ENCODE assay signal across 27 mouse cellular contexts in genomic region chr7:83652498-83652897, GRCm38 (mm10). TPM values are rescaled to one million over a fixed set of nuclear protein-coding genes. Genes with fewer than 3 reads are reported as not detected.
DNase-seq lines count a peak whose midpoint lies in the region; ATAC-seq and TF ChIP-seq lines count a peak whose summit lies in the region.
"Had no signal": no experiment of that assay in that cellular context is flagged by ENCODE, and none has a peak within 500 bp of the region (broad histone marks: within the 10 kb centered on the region; RNA-seq: fewer than 3 reads in every experiment).

No protein-coding gene starts in this region.

- no peak for TF ChIP-seq CTCF in bone marrow, adult 2 months (IDR thresholded peaks at IDR 0.05; ENCODE audit: control insufficient read depth, insufficient read depth, low read length)
- TF ChIP-seq CTCF in small intestine, adult 2 months (IDR thresholded peaks at IDR 0.05; ENCODE audit: extremely low read depth, insufficient read length, insufficient replicate concordance, low read depth, low read length) = no peak

- H3K27me3 ChIP-seq in liver, embryonic 15.5 days = no peaks in the 10 kb centered on the region
- H3K27me3 ChIP-seq in liver, embryonic 12.5 days (replicated peaks) = no peaks in the 10 kb centered on the region
- no peaks in the 10 kb centered on the region for H3K27me3 ChIP-seq in small intestine, adult 2 months (ENCODE audit: control insufficient read depth, insufficient read depth, low read length)
- H3K27me3 ChIP-seq: embryonic facial prominence, embryonic 12.5 days; kidney, embryonic 15.5 days; limb, embryonic 15.5 days; lung, embryonic 15.5 days; midbrain, embryonic 13.5 days; neural tube, embryonic 13.5 days; Patski had no signal

- peak; percentile 49 for DNase-seq in CD4-positive, CD25-positive, alpha-beta regulatory T cell, adult 2 months (ENCODE audit: low read depth, low spot score)
- DNase-seq in lung, adult 18-20 months = no peak
- DNase-seq: adrenal gland, adult 2 months; cerebellum, adult 18-20 months; cerebellum, postnatal 14 days; kidney, adult 11 months; left cerebral cortex, postnatal 4 days; lung, postnatal 36 days; retina, postnatal 1 day; right cerebral cortex, postnatal 25 days; thymus, postnatal 14 days had no signal

- ATAC-seq in CD4-positive, CD25-positive, alpha-beta regulatory T cell, adult 4 months = no peak
- ATAC-seq in liver, embryonic 15.5 days (ENCODE audit: insufficient read depth) = no peak
- ATAC-seq in liver, embryonic 12.5 days = no peak
- ATAC-seq: hindbrain, postnatal 0 days; midbrain, embryonic 13.5 days; Patski had no signal

- no peaks in the 10 kb centered on the region for H3K9me3 ChIP-seq in liver, embryonic 15.5 days (replicated peaks)
- no peaks in the 10 kb centered on the region for H3K9me3 ChIP-seq in liver, embryonic 12.5 days (replicated peaks)
- H3K9me3 ChIP-seq: embryonic facial prominence, embryonic 12.5 days; G1E; heart, embryonic 10.5 days; kidney, embryonic 15.5 days; limb, embryonic 15.5 days; lung, embryonic 15.5 days; midbrain, embryonic 13.5 days; neural tube, embryonic 13.5 days had no signal

- TF ChIP-seq POLR2A in bone marrow, adult 2 months (IDR thresholded peaks at IDR 0.05; ENCODE audit: borderline replicate concordance, control insufficient read depth, low read depth, low read length) = no peak
- no peak for TF ChIP-seq POLR2A in small intestine, adult 2 months (IDR thresholded peaks at IDR 0.05; ENCODE audit: low read depth, low read length)

- no peak overlapping the region for H3K4me3 ChIP-seq in liver, embryonic 15.5 days (replicated peaks)
- H3K4me3 ChIP-seq in liver, embryonic 12.5 days = no peak overlapping the region
- H3K4me3 ChIP-seq in bone marrow, adult 2 months (replicated peaks; ENCODE audit: control insufficient read depth, low read depth, low read length) = peak overlapping the region; percentile 35
- peak overlapping the region; percentile 31 for H3K4me3 ChIP-seq in small intestine, adult 2 months (ENCODE audit: low read depth, low read length)
- H3K4me3 ChIP-seq: embryonic facial prominence, embryonic 12.5 days; heart, embryonic 10.5 days; kidney, embryonic 15.5 days; limb, embryonic 15.5 days; lung, embryonic 15.5 days; megakaryocyte, embryonic 14.5 days; midbrain, embryonic 13.5 days; neural tube, embryonic 13.5 days had no signal

- H3K4me2 ChIP-seq in liver, embryonic 15.5 days = peak overlapping the region; percentile 34; the same call in 1 of the 2 replicates
- H3K4me2 ChIP-seq in liver, embryonic 12.5 days = no peak overlapping the region
- H3K4me2 ChIP-seq: embryonic facial prominence, embryonic 12.5 days; kidney, embryonic 15.5 days; limb, embryonic 15.5 days; lung, embryonic 15.5 days; midbrain, embryonic 13.5 days; neural tube, embryonic 13.5 days had no signal

- WGBS in liver, embryonic 15.5 days (ENCODE audit: insufficient replicate concordance) = 55% methylated on average over 5 of the region's 5 CpGs
- WGBS in liver, embryonic 12.5 days (ENCODE audit: insufficient replicate concordance) = 77% methylated on average over 5 of the region's 5 CpGs
- 39% methylated on average over 5 of the region's 5 CpGs for WGBS in bone marrow, adult 2 months
- WGBS in small intestine, adult 2 months = 89% methylated on average over 5 of the region's 5 CpGs

- H3K4me1 ChIP-seq in liver, embryonic 15.5 days (replicated peaks) = peaks cover 4% of the 10 kb centered on the region; the same call in 1 of the 2 replicates
- peaks cover 6% of the 10 kb centered on the region; the same call in 1 of the 2 replicates for H3K4me1 ChIP-seq in liver, embryonic 12.5 days
- peaks cover 14% of the 10 kb centered on the region for H3K4me1 ChIP-seq in bone marrow, adult 2 months (ENCODE audit: control insufficient read depth, insufficient read depth, low read length)
- H3K4me1 ChIP-seq in small intestine, adult 2 months (ENCODE audit: control insufficient read depth, insufficient read depth, insufficient read length, low read length) = no peaks in the 10 kb centered on the region; the same call in 1 of the 2 replicates
- H3K4me1 ChIP-seq: embryonic facial prominence, embryonic 12.5 days; heart, embryonic 10.5 days; kidney, embryonic 15.5 days; limb, embryonic 15.5 days; midbrain, embryonic 13.5 days; neural tube, embryonic 13.5 days had no signal

- H3K36me3 ChIP-seq in liver, embryonic 15.5 days (replicated peaks) = no peaks in the 10 kb centered on the region
- no peaks in the 10 kb centered on the region for H3K36me3 ChIP-seq in liver, embryonic 12.5 days
- H3K36me3 ChIP-seq in small intestine, adult 2 months (ENCODE audit: control insufficient read depth, insufficient read depth, low read length) = peaks cover 2% of the 10 kb centered on the region; the same call in 1 of the 2 replicates
- H3K36me3 ChIP-seq: embryonic facial prominence, embryonic 12.5 days; G1E; heart, embryonic 10.5 days; kidney, embryonic 15.5 days; lung, embryonic 15.5 days; midbrain, embryonic 13.5 days; neural tube, embryonic 13.5 days had no signal

- H3K27ac ChIP-seq in liver, embryonic 15.5 days (replicated peaks) = no peak overlapping the region
- no peak overlapping the region for H3K27ac ChIP-seq in liver, embryonic 12.5 days
- H3K27ac ChIP-seq in bone marrow, adult 2 months (ENCODE audit: control insufficient read depth, insufficient read depth, low read depth, low read length, poor library complexity) = peak overlapping the region; percentile 67
- H3K27ac ChIP-seq in small intestine, adult 2 months (ENCODE audit: insufficient read depth, low read depth, low read length) = 0 out of 2 replicates have a peak overlapping the region, but pooled peaks have one; percentile 29
- H3K27ac ChIP-seq: embryonic facial prominence, embryonic 12.5 days; heart, embryonic 10.5 days; hindbrain, postnatal 0 days; kidney, embryonic 15.5 days; limb, embryonic 15.5 days; lung, embryonic 15.5 days; midbrain, embryonic 13.5 days; neural tube, embryonic 13.5 days had no signal

- no peak overlapping the region for H3K9ac ChIP-seq in liver, embryonic 15.5 days
- H3K9ac ChIP-seq in liver, embryonic 12.5 days = no peak overlapping the region
- H3K9ac ChIP-seq: embryonic facial prominence, embryonic 12.5 days; kidney, embryonic 15.5 days; limb, embryonic 15.5 days; lung, embryonic 15.5 days; midbrain, embryonic 13.5 days; neural tube, embryonic 13.5 days had no signal

RNA-seq across cellular contexts. Expression of gene Stard5, which starts 20.7 kb away (rescaled TPM):
- 10 to 100 TPM; 49.3 to 54.4 TPM for polyA plus RNA-seq in CD4-positive, CD25-positive, alpha-beta regulatory T cell, adult 4 months (2017; shearing (Covaris generic))
- polyA plus RNA-seq in liver, embryonic 15.5 days (2015; fragmentation: Nextera tagmentation; extraction: Ambion mirVana) = 14.4 and 18.8 TPM in 2 replicates
- 7.6 and 7.9 TPM in 2 replicates for polyA plus RNA-seq in liver, embryonic 12.5 days (2016; fragmentation: Nextera tagmentation; extraction: Ambion mirVana)
- 6.4 and 9.0 TPM in 2 replicates for polyA plus RNA-seq in bone marrow, adult 2 months (2011; ENCODE audit: insufficient read depth, insufficient read length, low replicate concordance, missing spikeins)
- 2.5 and 4.9 TPM in 2 replicates for polyA plus RNA-seq in small intestine, adult 2 months (2012; rRNA removed)

Comparison
In these comparisons a context has a peak if more than half of its experiments do, and no peak if none do; other contexts are left out.
1. H3K27ac ChIP-seq: peak in bone marrow, adult 2 months (single experiment) and small intestine, adult 2 months (single experiment); none in liver, embryonic 15.5 days (single experiment) and liver, embryonic 12.5 days (single experiment).
2. H3K4me3 ChIP-seq: peak in bone marrow, adult 2 months (single experiment) and small intestine, adult 2 months (single experiment); none in liver, embryonic 15.5 days (single experiment) and liver, embryonic 12.5 days (single experiment).